Mouse (Mus musculus): Measurements from ENCODE around the gene Atrn. TPM values are rescaled to one million over a fixed set of nuclear protein-coding genes. Genes with fewer than 3 reads are reported as not detected.

Atrn gene
- polyA plus RNA-seq, 1 experiment from 2014 or later, result 4.7 TPM

Small RNAs within 50 kb of the gene (microRNA-seq; reads per million reads assigned to microRNA genes)
- not detected for gene Mir6973b

Other genes with a start within 250 kb of the Atrn start
- gene Ddrgk1, start 241.8 kb upstream of the Atrn start, polyA plus RNA-seq (2015; fragmentation: Nextera tagmentation; extraction: Ambion mirVana), result 39.4 and 43.6 TPM in 2 replicates
- 80.9 and 83.2 TPM in 2 replicates for gene Itpa, start 238.9 kb upstream of the Atrn start, polyA plus RNA-seq (2015; fragmentation: Nextera tagmentation; extraction: Ambion mirVana)
- gene Slc4a11, start 209.0 kb upstream of the Atrn start, polyA plus RNA-seq (2015; fragmentation: Nextera tagmentation; extraction: Ambion mirVana), result 0.12 and 0.19 TPM in 2 replicates
- 44.5 and 46.0 TPM in 2 replicates for gene 4930402H24Rik, start 89 bp upstream of the Atrn start, polyA plus RNA-seq (2015; fragmentation: Nextera tagmentation; extraction: Ambion mirVana)
- 3.2 and 3.4 TPM in 2 replicates for gene Gfra4, start 136.6 kb downstream of the Atrn start, polyA plus RNA-seq (2015; fragmentation: Nextera tagmentation; extraction: Ambion mirVana)
- 11.7 and 12.8 TPM in 2 replicates for gene Adam33, start 157.3 kb downstream of the Atrn start, polyA plus RNA-seq (2015; fragmentation: Nextera tagmentation; extraction: Ambion mirVana)
- gene Siglec1, start 180.3 kb downstream of the Atrn start, polyA plus RNA-seq (2015; fragmentation: Nextera tagmentation; extraction: Ambion mirVana), result 0.31 and 0.33 TPM in 2 replicates
- 8.1 and 8.4 TPM in 2 replicates for gene Hspa12b, start 220.8 kb downstream of the Atrn start, polyA plus RNA-seq (2015; fragmentation: Nextera tagmentation; extraction: Ambion mirVana)
- gene Gm11037, start 227.0 kb downstream of the Atrn start, polyA plus RNA-seq (2015; fragmentation: Nextera tagmentation; extraction: Ambion mirVana), result not detected in 2 replicates